Mouse (Mus musculus): ENCODE measurements around the gene Ppt2.

The Ppt2 gene

GRCm38 (mm10) chr17:34637459-34637858, 9.1 kb upstream of the Ppt2 start:
- peak; percentile 43 for DNase-seq

- peak; percentile 27 for DNase-seq
These were observed 7.4 kb upstream of the Ppt2 start for GRCm38 (mm10) chr17:34635671-34636070.

- peak; percentile 92 for DNase-seq
These were observed 4.0 kb upstream of the Ppt2 start for GRCm38 (mm10) chr17:34632261-34632691.

- peak; percentile 80 for DNase-seq
These were observed 3.3 kb upstream of the Ppt2 start for GRCm38 (mm10) chr17:34631647-34632046.

- DNase-seq, result peak; percentile 74
These were observed 2.5 kb upstream of the Ppt2 start for GRCm38 (mm10) chr17:34630761-34631301.

GRCm38 (mm10) chr17:34629796-34630603, 1.7 kb upstream of the Ppt2 start:
- DNase-seq, result peak; percentile 72

- peak; percentile 77 for DNase-seq
These were observed 976 bp upstream of the Ppt2 start, which contains the start of gene Prrt1 for GRCm38 (mm10) chr17:34629221-34629751. TSS of gene Prrt1 (plus strand) at chr17:34629533.

GRCm38 (mm10) chr17:34628644-34628967, 296 bp upstream of the Ppt2 start:
- DNase-seq, result peak; percentile 63

GRCm38 (mm10) chr17:34627093-34627942, 992 bp downstream of the Ppt2 start:
- DNase-seq, result peak; percentile 92

GRCm38 (mm10) chr17:34626773-34627092, 1.6 kb downstream of the Ppt2 start:
- DNase-seq, result no peak

GRCm38 (mm10) chr17:34626062-34626772, 2.1 kb downstream of the Ppt2 start:
- DNase-seq, result peak; percentile 56

- no peak for DNase-seq
These were observed 3.3 kb downstream of the Ppt2 start for GRCm38 (mm10) chr17:34624981-34625380.

GRCm38 (mm10) chr17:34623161-34623560, 5.1 kb downstream of the Ppt2 start:
- no peak for DNase-seq

GRCm38 (mm10) chr17:34621006-34621405, 7.3 kb downstream of the Ppt2 start:
- no peak for DNase-seq

- DNase-seq, result no peak
These were observed 9.3 kb downstream of the Ppt2 start for GRCm38 (mm10) chr17:34618999-34619398.

GRCm38 (mm10) chr17:34615871-34616270, 12.4 kb downstream of the Ppt2 start, which contains the start of gene Egfl8:
TSS of gene Egfl8 (minus strand) at chr17:34615971.
- no peak for DNase-seq

- DNase-seq, result no peak
These were observed 14.5 kb downstream of the Ppt2 start for GRCm38 (mm10) chr17:34613830-34614229.

- no peak for DNase-seq
These were observed 15.2 kb downstream of the Ppt2 start for GRCm38 (mm10) chr17:34613054-34613645.

GRCm38 (mm10) chr17:34611050-34611449, 17.3 kb downstream of the Ppt2 start:
- no peak for DNase-seq

GRCm38 (mm10) chr17:34607997-34608396, 20.3 kb downstream of the Ppt2 start:
- DNase-seq, result peak; percentile 65

GRCm38 (mm10) chr17:34606186-34607039, 21.9 kb downstream of the Ppt2 start:
- no peak for DNase-seq

All from cerebellum, adult 11-12 months (tissue).